Mouse (Mus musculus): ENCODE results near the gene Pou6f1.
"Not testable (repeated sequence)": the region's sequence is repeated elsewhere in the genome, so short reads cannot be mapped to it uniquely, and the experiment has no call there.

Gene Pou6f1

GRCm38 (mm10) chr15:100599276-100600046, at the start of gene Pou6f1:
Pou6f1 (minus strand) TSS chr15:100599984.
- DNase-seq (ENCODE audit: low spot score in 2 of 2) = peak in 1 of 2 experiments; percentile 52

GRCm38 (mm10) chr15:100646161-100646560, 46.4 kb upstream of the Pou6f1 start:
- no peak for DNase-seq (ENCODE audit: low spot score in 2 of 2)

GRCm38 (mm10) chr15:100642451-100642850, 42.7 kb upstream of the Pou6f1 start:
- no peak for DNase-seq (ENCODE audit: low spot score in 2 of 2)

GRCm38 (mm10) chr15:100641226-100641810, 41.5 kb upstream of the Pou6f1 start:
- DNase-seq (ENCODE audit: low spot score in 2 of 2) = no peak

- no peak for DNase-seq (ENCODE audit: low spot score in 2 of 2)
Observed at GRCm38 (mm10) chr15:100639972-100640750, 40.4 kb upstream of the Pou6f1 start.

GRCm38 (mm10) chr15:100637661-100638060, 37.9 kb upstream of the Pou6f1 start:
- no peak for DNase-seq (ENCODE audit: low spot score in 2 of 2)

- no peak for DNase-seq (ENCODE audit: low spot score in 2 of 2)
Observed at GRCm38 (mm10) chr15:100636700-100637501, 37.1 kb upstream of the Pou6f1 start, which contains the start of gene Smagp. Smagp (minus strand) TSS chr15:100636940.

- no peak for DNase-seq (ENCODE audit: low spot score in 2 of 2)
Observed at GRCm38 (mm10) chr15:100635851-100636645, 36.3 kb upstream of the Pou6f1 start.

GRCm38 (mm10) chr15:100635239-100635638, 35.5 kb upstream of the Pou6f1 start:
- no peak for DNase-seq (ENCODE audit: low spot score in 2 of 2)

- DNase-seq (ENCODE audit: low spot score in 2 of 2) = no peak
Observed at GRCm38 (mm10) chr15:100633341-100633740, 33.6 kb upstream of the Pou6f1 start.

GRCm38 (mm10) chr15:100632323-100632722, 32.5 kb upstream of the Pou6f1 start:
- DNase-seq (ENCODE audit: low spot score in 2 of 2) = no peak

GRCm38 (mm10) chr15:100631454-100632170, 31.8 kb upstream of the Pou6f1 start:
- DNase-seq (ENCODE audit: low spot score in 2 of 2) = no peak

GRCm38 (mm10) chr15:100630126-100630525, 30.3 kb upstream of the Pou6f1 start:
- DNase-seq (ENCODE audit: low spot score in 2 of 2) = no peak

- no peak for DNase-seq (ENCODE audit: low spot score in 2 of 2)
Observed at GRCm38 (mm10) chr15:100628797-100629196, 29.0 kb upstream of the Pou6f1 start.

- no peak for DNase-seq (ENCODE audit: low spot score in 2 of 2)
Observed at GRCm38 (mm10) chr15:100627774-100628370, 28.1 kb upstream of the Pou6f1 start.

GRCm38 (mm10) chr15:100627287-100627686, 27.5 kb upstream of the Pou6f1 start:
- DNase-seq (ENCODE audit: low spot score in 2 of 2) = no peak

GRCm38 (mm10) chr15:100624435-100624834, 24.7 kb upstream of the Pou6f1 start:
- DNase-seq (ENCODE audit: low spot score in 2 of 2) = no peak

- DNase-seq (ENCODE audit: low spot score in 2 of 2) = no peak
Observed at GRCm38 (mm10) chr15:100623754-100624153, 24.0 kb upstream of the Pou6f1 start.

GRCm38 (mm10) chr15:100622164-100622563, 22.4 kb upstream of the Pou6f1 start:
- DNase-seq (ENCODE audit: low spot score in 2 of 2) = peak in 1 of 2 experiments; percentile 50

- not testable (repeated sequence) for DNase-seq (ENCODE audit: low spot score in 2 of 2)
Observed at GRCm38 (mm10) chr15:100621671-100622070, 21.9 kb upstream of the Pou6f1 start.
